Mouse (Mus musculus) layer of hippocampus, postnatal 14 days (tissue): ENCODE measurements at regions not wholly inside any gene's neighbourhood (a gene's known extent, or its start where the extent isn't known, plus 50 kb on each side); places are given as distances from the start of the nearest gene placed in this dataset.
"Not testable (repeated sequence)": the region's sequence is repeated elsewhere in the genome, so short reads cannot be mapped to it uniquely, and the experiment has no call there.

Experiments used
- DNase-seq, 2 experiments: peaks; one replicate each; pipeline ENCODE4 v3.0.0; 2021 to 2022; ENCODE audit warnings: low spot score in 2 of 2, mixed read lengths in 1 of 2

- peak in 1 of 2 experiments; percentile 18 for DNase-seq
These were observed 206.0 kb upstream of the Gap43 start for GRCm38 (mm10) chr16:42546229-42547163.

DNA sequence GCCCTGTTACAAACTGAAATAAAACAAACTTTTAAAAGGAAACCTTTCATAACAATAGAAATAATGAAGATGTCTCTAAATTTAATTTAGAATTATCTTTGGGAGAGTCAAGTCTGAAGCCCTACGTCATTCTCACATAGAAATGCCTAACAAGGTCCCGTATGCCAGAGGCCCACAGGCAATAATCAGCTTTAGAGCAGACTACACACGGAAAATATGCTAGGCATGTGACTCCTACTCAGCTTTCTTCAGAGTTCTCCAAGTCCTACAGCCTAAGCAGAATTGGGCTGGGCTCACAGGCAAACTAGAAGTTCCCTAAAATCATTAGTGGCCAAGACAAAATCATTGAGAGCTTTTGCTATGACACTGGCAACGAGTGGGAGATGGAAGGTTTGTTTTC, 176.9 kb upstream of the Gap43 start:
- DNase-seq = no peak

- no peak for DNase-seq
These were observed 175.5 kb upstream of the Gap43 start for GRCm38 (mm10) chr16:42515929-42516328.

- no peak for DNase-seq
These were observed 164.7 kb upstream of the Gap43 start for GRCm38 (mm10) chr16:42505107-42505506.

- DNase-seq = no peak
These were observed 161.3 kb upstream of the Gap43 start for GRCm38 (mm10) chr16:42501713-42502112.

GRCm38 (mm10) chr16:42501109-42501508, 160.7 kb upstream of the Gap43 start:
- DNase-seq = not testable (repeated sequence)

DNA sequence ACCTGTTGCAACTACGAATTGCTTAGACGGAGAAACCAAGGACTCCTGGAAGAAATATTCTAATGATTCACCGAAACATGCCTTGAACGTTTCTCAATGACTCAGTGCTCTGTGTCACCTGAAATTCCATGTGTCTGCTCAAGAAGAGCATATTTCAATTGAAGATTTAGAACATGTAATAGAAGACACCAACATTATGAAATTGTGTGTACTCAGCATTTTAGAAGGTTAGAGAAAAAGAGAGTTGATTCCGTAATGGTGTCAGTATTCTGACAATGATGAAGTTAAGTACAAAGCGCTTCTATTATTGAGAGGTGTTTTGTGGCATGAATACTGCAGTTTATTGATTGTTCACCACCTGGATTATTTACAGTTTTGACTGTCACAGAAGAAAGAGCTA, 159.1 kb upstream of the Gap43 start:
- DNase-seq = no peak

- no peak for DNase-seq
These were observed 157.9 kb upstream of the Gap43 start for GRCm38 (mm10) chr16:42498368-42498767.

DNA sequence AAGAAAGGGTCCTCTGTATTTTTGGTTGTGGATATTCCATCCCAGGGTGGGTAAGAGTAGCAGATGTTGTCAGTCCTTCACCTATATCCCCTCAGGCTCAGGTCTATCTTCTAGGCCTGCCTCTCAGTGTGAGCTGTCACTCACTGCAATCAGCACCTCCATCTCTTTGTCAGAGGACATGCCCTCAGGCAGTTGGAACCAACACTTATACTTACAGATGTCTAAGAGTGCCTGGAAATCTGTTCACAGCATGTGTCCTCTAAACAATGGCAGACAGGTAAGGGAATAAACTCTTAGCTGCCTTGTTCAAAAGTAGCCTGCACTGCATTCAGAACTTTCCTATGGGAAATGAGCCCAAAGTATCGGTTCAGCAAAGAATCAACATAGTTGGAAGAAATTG, 153.1 kb upstream of the Gap43 start:
- DNase-seq = no peak

- DNase-seq = peak in 1 of 2 experiments; percentile 8
These were observed 148.3 kb upstream of the Gap43 start for GRCm38 (mm10) chr16:42488745-42489144.

GRCm38 (mm10) chr16:42479978-42480377, 139.5 kb upstream of the Gap43 start:
- no peak for DNase-seq

DNA sequence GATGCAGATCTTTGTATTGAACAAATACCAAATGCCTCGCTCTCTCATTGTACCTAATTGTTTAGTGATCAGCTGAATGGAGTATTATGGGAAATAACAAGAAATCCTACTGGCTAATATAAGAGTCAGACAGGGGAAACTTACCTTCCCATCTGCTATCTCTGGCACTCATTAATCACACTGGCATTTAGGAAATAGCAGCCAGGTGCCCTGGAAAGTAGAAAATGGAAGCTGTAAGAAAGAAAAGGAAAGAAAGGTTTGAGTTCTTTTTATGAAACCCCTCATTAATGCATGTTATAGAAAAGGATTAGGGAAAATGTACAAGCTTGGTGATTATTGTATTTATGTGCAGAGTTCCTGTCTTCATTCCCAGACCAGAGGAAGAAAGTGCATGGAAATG, 126.5 kb upstream of the Gap43 start:
- no peak for DNase-seq

DNA sequence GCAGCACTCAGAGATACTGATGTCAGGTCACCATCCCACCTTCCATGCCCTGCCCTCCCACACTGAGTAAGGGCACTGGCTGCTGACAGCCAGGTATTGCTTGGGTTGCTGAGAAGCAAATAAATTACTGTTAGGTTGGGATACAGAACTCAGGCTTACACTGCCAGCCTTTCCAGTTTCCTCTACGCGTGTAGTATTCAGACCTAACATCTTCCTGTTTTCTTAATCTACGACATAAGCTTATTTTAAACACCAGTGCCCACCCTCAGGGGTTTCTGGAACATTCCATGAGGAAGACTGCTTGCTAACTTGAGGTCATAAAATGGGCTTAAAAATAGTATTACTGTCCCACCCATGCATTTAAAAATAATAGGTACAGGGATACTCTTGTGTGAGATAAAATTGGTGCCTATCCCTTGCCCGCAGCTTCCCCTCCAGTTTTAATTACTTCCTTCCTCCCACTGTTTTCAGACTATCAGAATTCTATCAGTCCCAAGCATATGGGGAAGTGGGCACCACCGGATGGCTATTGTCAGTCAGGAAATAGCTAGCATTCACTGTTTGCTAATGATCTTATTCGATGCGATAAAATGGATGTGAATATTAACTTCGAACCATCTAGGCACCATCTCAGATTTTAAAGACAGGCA, 116.0 kb upstream of the Gap43 start:
- no peak for DNase-seq

DNA sequence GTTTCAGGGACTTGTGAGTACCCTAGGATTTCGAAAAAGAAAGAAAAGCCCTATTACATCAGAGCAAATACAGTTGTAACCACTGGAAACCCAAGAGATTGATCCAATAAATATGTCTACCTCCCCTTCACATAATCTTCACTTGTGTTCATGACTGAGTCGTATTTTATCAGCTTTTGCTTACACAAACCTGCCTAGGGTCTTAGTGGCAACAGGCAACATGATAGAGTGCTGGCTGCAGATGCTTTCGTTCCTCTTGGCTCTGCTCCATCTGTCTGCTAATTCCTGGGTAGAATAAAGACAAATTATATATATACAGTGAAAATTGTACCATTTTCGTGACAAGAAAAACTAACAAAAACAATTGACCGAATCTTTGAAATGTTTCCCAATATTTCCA, 112.9 kb upstream of the Gap43 start:
- DNase-seq = no peak

DNA sequence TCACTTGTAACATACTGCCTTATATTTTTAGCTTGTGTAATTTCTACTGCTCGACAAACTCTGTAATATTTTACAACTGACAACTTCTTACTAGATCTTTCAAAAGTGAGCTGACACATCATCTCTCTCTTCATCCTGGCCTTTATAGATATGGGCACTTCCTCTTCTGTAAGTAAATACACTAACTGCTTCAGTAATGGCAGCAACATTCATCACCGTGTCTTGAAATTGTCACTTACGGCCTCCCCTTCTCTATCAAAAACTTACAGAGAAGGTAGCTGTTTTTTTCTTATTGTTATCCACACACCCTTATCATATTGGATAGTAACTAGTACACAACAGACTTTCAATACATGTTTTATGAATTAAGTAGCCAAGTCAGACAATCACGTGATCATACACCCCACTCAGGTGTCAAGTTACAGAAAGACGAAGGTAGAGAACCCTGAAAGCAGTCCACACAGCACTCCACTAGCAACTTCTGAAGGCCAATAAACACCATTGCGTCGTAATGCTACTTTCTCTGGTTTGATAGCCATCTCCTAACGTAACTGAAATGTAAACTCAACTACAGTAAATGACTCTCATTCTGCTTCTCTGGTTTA, 109.5 kb upstream of the Gap43 start:
- DNase-seq = no peak

DNA sequence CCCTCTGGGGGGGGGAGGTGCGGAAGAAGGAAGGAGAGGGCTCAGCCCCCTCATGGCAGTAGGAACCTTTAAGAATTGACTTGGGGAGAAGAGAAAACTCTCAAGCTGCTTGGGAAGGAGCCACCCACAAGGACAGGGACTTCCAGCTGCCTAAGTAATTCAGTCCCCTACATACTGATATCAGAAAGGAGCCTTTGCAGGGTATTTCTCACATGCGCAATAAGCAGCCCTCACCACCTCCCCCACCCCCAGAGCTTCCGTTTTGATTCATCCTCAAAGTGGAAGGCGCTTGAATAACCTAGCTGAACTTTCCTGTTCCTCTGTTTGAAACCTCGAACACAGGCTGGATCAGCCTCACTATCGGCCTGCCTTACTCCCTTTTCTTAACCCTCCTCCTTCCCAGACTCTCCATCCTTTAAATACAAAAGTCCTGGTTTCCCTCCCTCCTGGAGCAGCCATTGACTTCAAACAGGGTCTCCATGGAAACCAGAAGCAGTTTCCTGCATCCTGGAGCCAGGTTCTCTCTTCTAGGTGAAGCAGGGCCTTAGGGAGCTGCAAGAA, 104.5 kb upstream of the Gap43 start:
- DNase-seq = peak; percentile 18 to 52

DNA sequence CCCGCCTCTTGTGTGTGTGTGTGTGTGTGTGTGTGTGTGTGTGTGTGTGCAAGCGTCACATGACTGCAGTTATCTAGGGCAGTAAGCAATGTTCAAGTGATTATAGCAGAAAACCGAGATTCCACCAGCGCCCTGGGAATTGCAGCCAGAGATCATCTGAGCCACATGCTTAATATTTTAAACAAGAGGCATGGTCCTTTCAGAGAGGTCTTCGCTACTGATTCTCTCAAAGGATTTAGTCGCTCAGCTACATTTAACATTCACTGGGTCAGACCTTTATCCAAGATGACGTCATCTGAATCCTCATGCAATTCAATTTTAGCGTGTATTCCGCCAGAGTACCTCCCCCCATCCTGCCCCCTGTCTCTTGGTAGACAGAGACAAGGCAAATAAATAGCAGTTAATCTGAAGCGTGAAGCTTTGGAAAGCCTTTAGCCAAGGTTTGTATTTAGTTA, 104.0 kb upstream of the Gap43 start:
- peak; percentile 39 to 42 for DNase-seq

DNA sequence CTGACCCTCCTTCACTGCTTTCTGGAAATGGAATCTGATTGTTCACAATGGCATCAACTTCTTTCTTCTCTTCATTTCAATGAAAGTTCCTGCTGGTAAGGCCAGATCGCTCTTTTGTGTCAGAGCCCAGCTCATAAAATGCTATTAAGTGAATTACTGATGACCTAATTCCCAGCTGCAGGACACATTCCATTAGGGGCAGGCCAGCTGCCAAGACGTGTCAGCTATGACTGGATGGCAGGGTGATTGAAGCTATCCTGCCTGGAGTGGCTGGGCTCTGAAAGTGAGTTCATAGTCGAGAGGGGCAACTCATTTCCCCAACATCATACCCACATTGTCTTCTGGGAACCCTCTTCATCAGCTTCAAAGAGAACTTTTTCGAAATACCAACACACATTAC, 100.4 kb upstream of the Gap43 start:
- DNase-seq = no peak

DNA sequence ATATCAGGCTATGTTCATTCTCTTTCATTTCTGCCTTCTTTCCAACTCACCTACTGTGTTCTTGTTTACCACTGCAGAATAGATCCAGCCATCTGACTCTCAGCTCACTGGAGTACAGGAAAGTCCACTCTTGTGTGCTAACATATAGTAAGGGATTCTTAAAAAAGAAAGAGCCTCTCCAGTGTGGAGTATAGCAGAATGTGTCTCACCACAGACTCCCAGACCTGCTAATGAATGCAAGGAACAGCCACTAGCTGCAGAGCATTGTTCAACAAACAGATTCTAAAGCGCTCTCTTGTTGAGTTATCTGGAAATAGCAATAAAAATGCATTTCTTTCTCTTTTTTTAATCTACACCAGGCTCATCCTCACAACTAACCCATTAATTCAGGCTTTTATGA, 91.1 kb upstream of the Gap43 start:
- DNase-seq = no peak

GRCm38 (mm10) chr16:42416673-42417072, 76.2 kb upstream of the Gap43 start:
- no peak for DNase-seq

DNA sequence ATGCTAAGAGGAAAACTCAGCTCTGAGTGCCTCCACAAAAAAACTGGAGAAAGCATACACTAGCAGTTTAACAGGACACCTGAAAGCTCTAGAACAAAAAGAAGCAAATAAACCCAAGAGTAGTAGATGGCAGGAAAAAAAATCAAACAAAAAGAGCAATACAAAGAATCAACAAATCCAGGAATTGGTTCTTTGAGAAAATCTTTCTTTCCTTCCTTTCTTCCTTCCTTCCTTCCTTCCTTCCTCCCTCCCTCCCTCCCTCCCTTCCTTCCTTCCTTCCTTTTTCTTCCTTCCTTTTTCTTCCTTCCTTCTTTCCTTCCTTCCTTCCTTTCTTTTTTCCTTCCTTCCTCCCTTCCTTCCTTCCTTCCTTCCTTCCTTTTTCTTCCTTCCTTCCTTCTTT, 71.6 kb upstream of the Gap43 start:
- not testable (repeated sequence) for DNase-seq

DNA sequence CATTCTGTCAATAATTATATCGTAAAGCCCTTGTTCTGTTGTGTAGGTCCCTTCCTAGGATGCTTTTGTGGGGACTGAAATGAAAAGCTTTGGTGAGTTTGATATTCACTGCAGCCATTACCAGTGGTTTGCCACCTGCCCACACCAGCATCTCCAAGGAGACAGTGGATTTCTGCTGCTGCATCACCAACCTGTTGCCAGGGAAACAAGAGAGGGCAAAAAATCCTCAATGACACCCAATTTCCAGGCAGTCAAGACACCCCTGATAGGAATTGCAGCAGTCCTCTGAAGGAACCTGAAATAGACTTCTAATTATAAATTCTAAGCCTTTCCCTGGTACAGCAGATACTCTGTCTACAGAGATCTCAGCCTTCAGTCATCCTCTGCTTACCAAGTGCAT, 56.1 kb upstream of the Gap43 start:
- peak in 1 of 2 experiments; percentile 4 for DNase-seq
